Comparison of ENCODE assay signal across 8 mouse cellular contexts in the genomic region with DNA sequence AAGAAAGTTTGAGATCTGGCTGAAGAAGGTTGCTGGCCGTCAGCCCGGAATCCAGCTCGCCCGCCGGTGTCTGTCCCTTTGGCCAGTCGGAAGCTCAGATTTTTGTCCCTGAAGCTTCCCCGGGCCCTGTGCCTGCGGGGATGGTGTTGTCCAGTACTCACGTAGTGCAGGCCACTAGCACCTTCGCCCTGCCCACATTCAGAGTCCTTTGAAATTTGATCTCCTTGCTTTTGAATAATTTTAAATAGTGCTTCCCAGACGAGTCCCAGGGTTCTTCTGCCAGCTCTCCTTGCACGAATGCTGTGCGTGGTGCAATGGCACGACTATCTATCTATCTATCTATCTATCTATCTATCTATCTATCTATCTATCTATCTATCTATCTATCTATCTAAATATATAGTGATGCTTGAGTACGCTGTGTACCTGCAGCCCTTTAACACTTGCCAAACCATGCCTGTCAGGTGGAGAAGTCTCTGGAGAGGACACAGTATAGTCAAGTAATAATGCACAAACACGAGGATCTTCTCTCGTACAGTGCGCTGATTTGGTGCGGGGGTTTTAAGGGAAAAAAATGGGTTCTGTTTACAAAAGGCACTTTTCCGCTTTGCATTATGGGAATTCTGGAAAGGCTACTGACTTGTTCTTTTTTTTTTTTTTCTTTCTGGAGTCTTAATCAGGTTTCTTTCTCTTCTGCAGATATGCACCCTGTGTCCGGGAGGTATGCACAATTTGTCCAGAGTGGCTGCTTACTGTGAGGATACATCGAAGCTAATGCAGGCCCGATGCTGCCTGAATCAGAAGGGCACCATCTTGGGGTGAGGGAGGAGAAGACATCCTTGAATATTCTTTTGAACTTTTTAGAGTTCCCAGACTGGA. TPM values are rescaled to one million over a fixed set of nuclear protein-coding genes. Genes with fewer than 3 reads are reported as not detected.
DNase-seq lines count a peak whose midpoint lies in the region; ATAC-seq and TF ChIP-seq lines count a peak whose summit lies in the region.

Slc5a6 (minus strand) TSS at position 162 of the 879 bp plus-strand sequence.

- H3K4me3 ChIP-seq in testis, adult 2 months (ENCODE audit: control insufficient read depth, low read depth, low read length) = peak within 1 kb of the TSS; percentile 91
- H3K4me3 ChIP-seq in intestine, postnatal 0 days (ENCODE audit: low read depth, low read length) = peak within 1 kb of the TSS; percentile 83
- peak within 1 kb of the TSS; percentile 78 for H3K4me3 ChIP-seq in limb, embryonic 10.5 days
- peak within 1 kb of the TSS; percentile 73 for H3K4me3 ChIP-seq in midbrain, embryonic 11.5 days (ENCODE audit: low read depth, low read length)
- H3K4me3 ChIP-seq in spleen, adult 2 months (ENCODE audit: extremely low read depth, insufficient read depth, insufficient read length) = peak within 1 kb of the TSS; percentile 92

- peak within 1 kb of the TSS; percentile 83 for H3K4me2 ChIP-seq in intestine, postnatal 0 days (replicated peaks; ENCODE audit: low read depth)
- H3K4me2 ChIP-seq in midbrain, embryonic 11.5 days = peak within 1 kb of the TSS; percentile 84

- H3K36me3 ChIP-seq in testis, adult 2 months (ENCODE audit: control insufficient read depth, insufficient read depth, low read length) = no peaks in the 10 kb centered on the region
- H3K36me3 ChIP-seq in intestine, postnatal 0 days (ENCODE audit: control insufficient read depth, insufficient read depth) = peaks cover 9% of the 10 kb centered on the region; the same call in 1 of the 2 replicates
- H3K36me3 ChIP-seq in limb, embryonic 10.5 days = 0 out of 2 replicates have a peak, but pooled peaks cover 3% of the 10 kb centered on the region
- 0 out of 2 replicates have a peak, but pooled peaks cover 2% of the 10 kb centered on the region for H3K36me3 ChIP-seq in midbrain, embryonic 11.5 days (ENCODE audit: control insufficient read depth, insufficient read depth, low read length)
- H3K36me3 ChIP-seq in spleen, adult 2 months (ENCODE audit: control insufficient read depth, insufficient read depth, low read length) = no peaks in the 10 kb centered on the region

- H3K27ac ChIP-seq in testis, adult 2 months (ENCODE audit: control insufficient read depth, insufficient read depth, low read depth, low read length) = peak within 1 kb of the TSS; percentile 89
- H3K27ac ChIP-seq in intestine, postnatal 0 days (ENCODE audit: low read depth, low read length) = peak within 1 kb of the TSS; percentile 96
- peak within 1 kb of the TSS; percentile 91 for H3K27ac ChIP-seq in limb, embryonic 10.5 days
- peak within 1 kb of the TSS; percentile 87 for H3K27ac ChIP-seq in midbrain, embryonic 11.5 days (ENCODE audit: low read depth, low read length)
- H3K27ac ChIP-seq in spleen, adult 2 months (ENCODE audit: insufficient read depth, low read length) = peak within 1 kb of the TSS; percentile 97

- H3K4me1 ChIP-seq in testis, adult 2 months (ENCODE audit: control insufficient read depth, insufficient read depth, low read length) = peaks cover 5% of the 10 kb centered on the region
- H3K4me1 ChIP-seq in intestine, postnatal 0 days (replicated peaks; ENCODE audit: control insufficient read depth, insufficient read depth, low read length) = no peaks in the 10 kb centered on the region
- peaks cover 12% of the 10 kb centered on the region for H3K4me1 ChIP-seq in limb, embryonic 10.5 days
- peaks cover 5% of the 10 kb centered on the region; the same call in 1 of the 2 replicates for H3K4me1 ChIP-seq in midbrain, embryonic 11.5 days (ENCODE audit: control insufficient read depth, insufficient read depth, low read length)
- peaks cover 1% of the 10 kb centered on the region; the same call in 1 of the 2 replicates for H3K4me1 ChIP-seq in spleen, adult 2 months (ENCODE audit: control insufficient read depth, insufficient read depth, insufficient read length)

- DNase-seq in testis, postnatal 10 days (ENCODE audit: low spot score) = no peak
- peak; percentile 63 to 69 for DNase-seq in cerebellum, postnatal 10 days
- DNase-seq in gonadal fat pad, adult 2 months (ENCODE audit: low read depth) = no peak
- DNase-seq in limb, embryonic 10.5 days (ENCODE audit: low spot score) = peak; percentile 52
- DNase-seq in midbrain, embryonic 11.5 days (ENCODE audit: low spot score, missing footprints) = peak; percentile 93
- DNase-seq in spleen, adult 2 months (ENCODE audit: low read depth in 1 of 2, low spot score in 2 of 2) = peak; percentile 30 to 38

- H3K9me3 ChIP-seq in intestine, postnatal 0 days (ENCODE audit: control insufficient read depth) = no peaks in the 10 kb centered on the region
- no peaks in the 10 kb centered on the region for H3K9me3 ChIP-seq in limb, embryonic 10.5 days (replicated peaks)
- H3K9me3 ChIP-seq in midbrain, embryonic 11.5 days (ENCODE audit: control insufficient read depth, low read length) = no peaks in the 10 kb centered on the region

- H3K9ac ChIP-seq in intestine, postnatal 0 days (ENCODE audit: low read depth, low read length) = peak within 1 kb of the TSS; percentile 90
- peak within 1 kb of the TSS; percentile 90 for H3K9ac ChIP-seq in midbrain, embryonic 11.5 days (ENCODE audit: low read length)

- peak; percentile 17 for ATAC-seq in intestine, postnatal 0 days
- peak; percentile 48 for ATAC-seq in midbrain, embryonic 11.5 days (ENCODE audit: low FRiP score)

- TF ChIP-seq CTCF in testis, adult 2 months (IDR thresholded peaks at IDR 0.05; ENCODE audit: control insufficient read depth, insufficient read depth, insufficient replicate concordance, low read depth, low read length) = peak; percentile 23; the same call in 1 of the 2 replicates
- TF ChIP-seq CTCF in intestine, postnatal 0 days (IDR thresholded peaks at IDR 0.05; ENCODE audit: low read depth) = peak; percentile 75
- TF ChIP-seq CTCF in spleen, adult 2 months (IDR thresholded peaks at IDR 0.05; ENCODE audit: extremely low read depth, insufficient read depth, insufficient read length, insufficient replicate concordance) = no peak

- H3K27me3 ChIP-seq in testis, adult 2 months (ENCODE audit: control insufficient read depth, insufficient read depth, low read length) = no peaks in the 10 kb centered on the region
- H3K27me3 ChIP-seq in intestine, postnatal 0 days (replicated peaks; ENCODE audit: control insufficient read depth, insufficient read depth, low read length) = no peaks in the 10 kb centered on the region
- no peaks in the 10 kb centered on the region for H3K27me3 ChIP-seq in limb, embryonic 10.5 days (ENCODE audit: low read depth, poor library complexity, severe bottlenecking)
- H3K27me3 ChIP-seq in midbrain, embryonic 11.5 days (ENCODE audit: control insufficient read depth, insufficient read depth, low read length) = no peaks in the 10 kb centered on the region
- no peaks in the 10 kb centered on the region for H3K27me3 ChIP-seq in spleen, adult 2 months (ENCODE audit: control insufficient read depth, insufficient read depth, low read length)

- WGBS in intestine, postnatal 0 days = under 1% methylated on average over 23 of the region's 23 CpGs
- 1% methylated on average over 23 of the region's 23 CpGs for WGBS in limb, embryonic 10.5 days
- under 1% methylated on average over 23 of the region's 23 CpGs for WGBS in midbrain, embryonic 11.5 days
- WGBS in spleen, adult 2 months = 2% methylated on average over 23 of the region's 23 CpGs

- no peak for TF ChIP-seq POLR2A in testis, adult 2 months (IDR thresholded peaks at IDR 0.05; ENCODE audit: control insufficient read depth, low read depth, low read length)
- TF ChIP-seq POLR2A in spleen, adult 2 months (IDR thresholded peaks at IDR 0.05; ENCODE audit: low read depth, low read length) = no peak

RNA-seq across cellular contexts. Expression of gene Slc5a6, which starts in this region (rescaled TPM):
- 5.4 and 6.2 TPM in 2 replicates for polyA plus RNA-seq in testis, adult 2 months (2012; rRNA removed)
- 32.8 and 34.2 TPM in 2 replicates for polyA plus RNA-seq in gonadal fat pad, adult 2 months (2012; rRNA removed)
- 18.0 and 20.0 TPM in 2 replicates for polyA plus RNA-seq in intestine, postnatal 0 days (2015; fragmentation: Nextera tagmentation; extraction: Ambion mirVana)
- polyA plus RNA-seq in limb, embryonic 10.5 days (2016; fragmentation: Nextera tagmentation; extraction: Ambion mirVana) = 10.4 and 10.8 TPM in 2 replicates
- polyA plus RNA-seq in midbrain, embryonic 11.5 days (2014; fragmentation: Nextera tagmentation; extraction: Ambion mirVana) = 7.3 and 8.3 TPM in 2 replicates
- 16.0 and 16.3 TPM in 2 replicates for polyA plus RNA-seq in spleen, adult 2 months (2012; rRNA removed)

Comparison
In these comparisons a context has a peak if more than half of its experiments do, and no peak if none do; other contexts are left out.
1. DNase-seq: peak in cerebellum, postnatal 10 days (2 of 2), limb, embryonic 10.5 days (single experiment), midbrain, embryonic 11.5 days (single experiment) and spleen, adult 2 months (2 of 2); none in testis, postnatal 10 days (single experiment) and gonadal fat pad, adult 2 months (single experiment).
2. Peak in every context shown above with its lines, with median percentiles within 50 percentile points of each other: H3K27ac ChIP-seq and H3K4me3 ChIP-seq.